Mouse (Mus musculus): ENCODE data around the gene Cttn.

Cttn gene

DNA sequence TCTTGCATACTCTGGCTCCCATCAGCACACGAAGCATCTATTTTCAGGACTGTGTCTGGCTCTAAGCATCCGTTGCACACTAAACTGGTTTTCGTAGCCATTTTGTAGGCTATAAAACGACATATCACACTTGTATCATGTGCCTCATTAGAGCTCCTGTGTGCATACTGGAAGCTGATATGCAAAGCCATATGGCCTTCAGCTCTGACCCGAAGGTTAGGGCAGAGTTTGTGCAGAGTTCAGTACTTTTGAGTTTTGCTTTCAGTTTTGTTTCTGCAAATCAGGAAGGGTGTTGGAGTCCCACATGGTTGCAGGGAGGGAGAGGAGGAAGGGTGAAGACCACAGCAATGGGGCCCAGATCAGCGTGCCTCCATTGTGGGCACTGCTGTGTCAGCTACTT, 79.1 kb downstream of the Cttn start:
- DNase-seq (ENCODE audit: low spot score): no peak

GRCm38 (mm10) chr7:144390676-144391075, 80.1 kb downstream of the Cttn start:
- no peak for DNase-seq (ENCODE audit: low spot score)

- no peak for DNase-seq (ENCODE audit: low spot score)
These were observed 81.1 kb downstream of the Cttn start for GRCm38 (mm10) chr7:144389704-144390103.

DNA sequence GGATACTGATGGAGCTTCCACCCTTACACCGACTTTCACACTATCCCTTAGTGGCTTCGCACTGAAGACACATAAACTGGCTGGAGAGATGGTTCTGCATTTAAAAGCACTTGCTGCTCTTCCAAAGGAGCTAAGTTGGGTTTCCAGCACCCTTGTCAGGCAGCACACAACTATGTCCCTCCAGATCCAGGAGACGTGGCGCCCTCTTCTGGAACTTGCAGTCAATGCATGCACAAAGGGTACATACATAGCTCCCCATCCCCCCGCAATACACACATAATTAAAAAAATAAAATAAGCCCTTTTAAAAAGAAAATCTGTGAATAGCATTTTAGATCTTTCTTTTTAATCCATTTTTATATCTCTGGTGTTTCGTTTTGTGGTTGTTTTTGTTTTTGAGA, 83.3 kb downstream of the Cttn start:
- no peak for DNase-seq (ENCODE audit: low spot score)

Measured in c-Kit-positive CD71-positive TER-119-positive erythroid progenitor cells, embryonic 14.5 days (primary cell).